Mouse (Mus musculus): ENCODE data around the gene Gnat3. TPM values are rescaled to one million over a fixed set of nuclear protein-coding genes. Genes with fewer than 3 reads are reported as not detected.

Gene Gnat3
- polyA plus RNA-seq, 1 experiment from 2014 or later = not detected

DNA sequence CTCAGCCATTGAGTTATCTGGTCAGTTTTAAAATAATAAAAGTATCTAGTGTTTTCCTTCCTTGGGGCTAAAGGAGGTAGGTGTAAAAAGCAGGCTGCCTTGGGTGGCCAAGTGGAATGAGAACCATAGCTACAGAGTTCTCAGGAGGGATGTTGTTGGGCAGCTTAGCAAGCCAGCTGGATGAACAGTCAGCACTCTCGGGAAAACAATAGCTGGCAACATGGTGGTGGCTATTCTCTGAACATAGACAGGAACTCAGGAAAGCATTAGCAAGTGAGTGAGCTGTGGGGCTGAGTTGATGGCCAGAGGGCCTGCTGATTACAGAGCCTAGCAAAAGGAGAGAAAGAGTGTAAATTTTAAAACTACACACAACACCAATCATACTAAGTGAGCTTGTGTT is 27.8 kb upstream of the Gnat3 start:
- no peak for TF ChIP-seq CTCF (IDR thresholded peaks at IDR 0.05; ENCODE audit: low read depth)
- H3K9ac ChIP-seq (ENCODE audit: low read depth, low read length) = no peak overlapping the region
- H3K4me3 ChIP-seq (replicated peaks; ENCODE audit: low read depth, low read length) = no peak overlapping the region
- H3K4me2 ChIP-seq (ENCODE audit: low read length) = no peak overlapping the region
- ATAC-seq (replicated peaks; ENCODE audit: low FRiP score, low read depth) = no peak
- no peaks in the 10 kb centered on the region for H3K36me3 ChIP-seq (ENCODE audit: insufficient read depth, low read length)
- no peaks in the 10 kb centered on the region for H3K4me1 ChIP-seq (replicated peaks; ENCODE audit: insufficient read depth, low read length)
- 54% methylated on average over 1 of the region's 1 CpGs for WGBS
- H3K27ac ChIP-seq = no peak overlapping the region
- H3K27me3 ChIP-seq (ENCODE audit: insufficient read depth, low read length) = no peaks in the 10 kb centered on the region
- no peak for DNase-seq (ENCODE audit: low spot score)
- H3K9me3 ChIP-seq (replicated peaks; ENCODE audit: low read length) = no peaks in the 10 kb centered on the region

DNA sequence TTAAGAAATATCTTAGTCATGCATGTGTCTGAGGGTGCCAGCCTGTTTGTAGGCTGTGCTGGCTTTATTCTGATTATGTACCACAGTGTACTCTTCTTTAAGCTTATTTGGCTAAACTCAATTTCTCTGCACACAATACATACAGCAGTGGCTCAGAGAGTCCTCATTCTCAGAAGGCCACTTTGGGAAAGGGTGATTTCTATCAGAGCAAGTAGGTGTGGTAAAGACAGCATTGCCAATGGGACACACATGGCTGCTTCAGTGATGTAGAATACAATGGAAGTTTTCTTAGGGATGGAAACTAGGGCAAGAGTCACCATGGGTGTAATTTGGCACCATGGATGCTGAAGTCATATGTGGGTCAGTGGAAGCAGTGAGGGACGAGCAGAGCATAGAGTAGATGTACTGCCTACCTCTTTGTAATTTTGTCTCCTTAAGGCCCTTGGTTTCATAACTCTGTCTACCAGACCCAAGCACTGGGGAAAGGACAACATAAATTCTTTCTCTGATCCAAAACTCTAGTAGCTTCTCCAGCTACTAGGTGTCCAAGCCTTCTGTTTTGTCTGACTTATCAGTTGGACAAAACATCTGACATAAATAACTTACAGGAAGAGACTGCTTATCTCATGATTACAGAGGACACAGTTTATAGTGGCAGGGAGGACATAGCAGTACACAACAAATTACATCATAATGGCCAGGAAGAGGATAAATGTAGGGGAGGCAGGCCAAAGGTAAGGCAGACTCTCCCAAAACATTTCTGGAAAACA is 24.0 kb upstream of the Gnat3 start:
- Histone ChIP-seq H3K4me1 (replicated peaks; ENCODE audit: insufficient read depth, low read length) (no peaks in the 10 kb centered on the region), H3K36me3 (ENCODE audit: insufficient read depth, low read length) (no peaks in the 10 kb centered on the region), H3K9ac (ENCODE audit: low read depth, low read length) (no peak overlapping the region), H3K27me3 (ENCODE audit: insufficient read depth, low read length) (no peaks in the 10 kb centered on the region), H3K4me3 (replicated peaks; ENCODE audit: low read depth, low read length) (no peak overlapping the region), H3K9me3 (replicated peaks; ENCODE audit: low read length) (no peaks in the 10 kb centered on the region), H3K4me2 (ENCODE audit: low read length) (no peak overlapping the region), H3K27ac (no peak overlapping the region)
- DNase-seq (ENCODE audit: low spot score) = no peak
- 53% methylated on average over 1 of the region's 1 CpGs for WGBS
- no peak for ATAC-seq (replicated peaks; ENCODE audit: low FRiP score, low read depth)
- TF ChIP-seq CTCF (IDR thresholded peaks at IDR 0.05; ENCODE audit: low read depth) = no peak

DNA sequence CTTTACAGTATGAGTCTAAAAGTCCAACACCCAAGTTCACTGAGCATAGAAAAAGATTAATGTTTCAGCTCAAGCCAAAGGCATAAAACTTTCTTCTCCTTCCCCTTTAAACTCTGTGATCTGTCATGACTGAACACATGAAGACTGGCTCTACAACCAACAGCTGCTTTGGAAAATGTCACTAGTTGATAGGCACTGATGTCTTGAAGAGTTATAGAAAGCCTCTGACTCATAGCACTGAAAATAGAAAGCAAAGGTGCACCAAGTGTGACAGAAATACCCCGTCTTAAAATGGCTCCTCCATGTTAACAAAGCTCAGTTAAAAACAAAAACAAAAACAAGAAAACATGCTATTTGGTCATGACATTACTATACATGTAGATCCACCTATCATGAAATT is 5.9 kb upstream of the Gnat3 start:
- no peak overlapping the region for H3K27ac ChIP-seq
- ATAC-seq (replicated peaks; ENCODE audit: low FRiP score, low read depth) (no peak), DNase-seq (ENCODE audit: low spot score) (peak; percentile 50)
- no peak overlapping the region for H3K4me3 ChIP-seq (replicated peaks; ENCODE audit: low read depth, low read length)
- no peaks in the 10 kb centered on the region for H3K27me3 ChIP-seq (ENCODE audit: insufficient read depth, low read length)
- no peaks in the 10 kb centered on the region for H3K4me1 ChIP-seq (replicated peaks; ENCODE audit: insufficient read depth, low read length)
- no peak overlapping the region for H3K4me2 ChIP-seq (ENCODE audit: low read length)
- TF ChIP-seq CTCF (IDR thresholded peaks at IDR 0.05; ENCODE audit: low read depth) = no peak
- WGBS = 54% methylated on average over 1 of the region's 1 CpGs
- no peaks in the 10 kb centered on the region for H3K36me3 ChIP-seq (ENCODE audit: insufficient read depth, low read length)
- H3K9ac ChIP-seq (ENCODE audit: low read depth, low read length) = no peak overlapping the region
- no peaks in the 10 kb centered on the region for H3K9me3 ChIP-seq (replicated peaks; ENCODE audit: low read length)

DNA sequence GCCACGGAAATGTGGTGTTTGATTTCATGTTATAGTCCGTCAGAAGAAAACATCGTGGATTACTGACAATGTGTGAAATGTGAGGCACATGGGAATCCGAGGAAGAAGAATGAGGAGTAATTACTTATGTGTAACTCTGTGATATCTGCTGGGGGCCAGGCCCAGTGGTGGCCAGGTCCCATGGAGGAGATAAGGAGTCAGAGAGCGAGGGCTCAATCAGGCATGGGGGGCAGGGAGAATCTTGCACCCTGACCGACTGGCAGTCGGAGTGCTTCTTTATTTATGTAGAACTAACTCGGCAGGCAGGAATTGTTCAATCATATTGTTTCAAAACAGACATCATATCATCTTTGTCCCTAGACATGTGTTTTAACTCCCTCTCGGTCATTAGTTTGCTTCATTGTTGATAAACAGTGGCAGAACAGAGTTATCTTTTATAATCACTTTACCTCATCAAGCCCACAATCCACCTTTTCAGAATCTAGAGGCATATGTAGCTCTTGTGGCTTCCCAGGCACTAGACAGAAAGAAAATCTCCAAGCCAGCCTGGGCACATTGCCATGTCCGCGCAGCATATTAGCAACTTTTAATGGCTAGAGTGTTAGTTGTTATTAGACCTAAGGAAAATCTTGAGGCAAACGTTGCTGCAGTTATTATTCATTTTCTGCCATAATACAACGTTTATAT is 7.5 kb downstream of the Gnat3 start:
- Histone ChIP-seq H3K4me1 (replicated peaks; ENCODE audit: insufficient read depth, low read length) (no peaks in the 10 kb centered on the region), H3K27ac (no peak overlapping the region), H3K4me3 (replicated peaks; ENCODE audit: low read depth, low read length) (no peak overlapping the region), H3K9ac (ENCODE audit: low read depth, low read length) (no peak overlapping the region), H3K4me2 (ENCODE audit: low read length) (no peak overlapping the region), H3K36me3 (ENCODE audit: insufficient read depth, low read length) (no peaks in the 10 kb centered on the region), H3K27me3 (ENCODE audit: insufficient read depth, low read length) (no peaks in the 10 kb centered on the region), H3K9me3 (replicated peaks; ENCODE audit: low read length) (no peaks in the 10 kb centered on the region)
- ATAC-seq (replicated peaks; ENCODE audit: low FRiP score, low read depth) (no peak), DNase-seq (ENCODE audit: low spot score) (no peak)
- 73% methylated on average over 13 of the region's 13 CpGs for WGBS
- TF ChIP-seq CTCF (IDR thresholded peaks at IDR 0.05; ENCODE audit: low read depth) = no peak

DNA sequence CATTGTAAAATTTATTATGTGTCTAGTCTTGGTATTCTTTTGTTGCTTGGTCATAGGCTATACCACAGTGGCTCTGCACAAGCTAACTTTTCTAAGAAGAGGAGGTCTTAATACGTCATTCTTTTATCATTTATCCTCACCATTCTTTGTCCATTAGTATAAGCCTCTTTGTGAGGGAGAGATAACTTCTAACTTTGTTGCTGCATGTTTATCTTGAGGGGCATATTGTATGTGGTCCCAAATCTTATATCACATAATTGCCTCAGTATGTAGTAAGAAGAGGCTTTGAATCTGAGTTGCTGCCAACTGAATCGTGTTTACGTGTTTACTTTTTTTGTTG is 8.0 kb downstream of the Gnat3 start:
- no peak for ATAC-seq (replicated peaks; ENCODE audit: low FRiP score, low read depth)
- Histone ChIP-seq H3K27ac (no peak overlapping the region), H3K27me3 (ENCODE audit: insufficient read depth, low read length) (no peaks in the 10 kb centered on the region), H3K4me1 (replicated peaks; ENCODE audit: insufficient read depth, low read length) (no peaks in the 10 kb centered on the region), H3K9ac (ENCODE audit: low read depth, low read length) (no peak overlapping the region), H3K4me2 (ENCODE audit: low read length) (no peak overlapping the region), H3K36me3 (ENCODE audit: insufficient read depth, low read length) (no peaks in the 10 kb centered on the region), H3K9me3 (replicated peaks; ENCODE audit: low read length) (no peaks in the 10 kb centered on the region), H3K4me3 (replicated peaks; ENCODE audit: low read depth, low read length) (no peak overlapping the region)
- TF ChIP-seq CTCF (IDR thresholded peaks at IDR 0.05; ENCODE audit: low read depth) = no peak
- 88% methylated on average over 3 of the region's 3 CpGs for WGBS
- no peak for DNase-seq (ENCODE audit: low spot score)

DNA sequence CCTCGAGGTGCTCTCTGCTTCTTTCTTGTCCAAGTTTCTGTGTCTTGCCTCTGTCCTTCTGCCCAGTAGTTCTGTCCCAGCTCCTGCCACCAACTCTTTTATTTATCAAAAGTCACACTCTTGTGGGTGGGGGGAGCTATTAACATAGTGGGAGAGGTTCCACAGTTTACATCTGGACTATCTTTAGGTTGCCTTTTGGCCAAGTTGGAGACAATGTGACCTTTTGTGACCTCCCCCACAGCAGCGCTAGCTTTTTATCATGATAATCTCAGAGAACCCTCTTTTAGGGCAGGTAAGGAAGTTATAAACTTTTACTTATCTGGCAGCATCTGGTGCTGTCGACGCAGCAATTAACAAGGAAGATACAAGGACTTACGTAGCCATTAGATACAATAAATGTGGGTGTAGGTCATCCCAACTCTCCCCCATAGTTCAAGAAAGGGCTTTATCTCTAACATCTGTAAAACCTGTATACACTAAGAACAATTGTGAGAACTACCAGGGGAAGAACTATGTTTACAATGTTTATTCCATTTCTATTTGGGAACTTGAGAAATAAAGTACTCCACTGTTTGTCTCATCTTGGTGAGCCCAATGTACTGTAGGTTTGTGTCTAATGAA is 18.3 kb downstream of the Gnat3 start:
- 60% methylated on average over 5 of the region's 5 CpGs for WGBS
- DNase-seq (ENCODE audit: low spot score) (no peak), ATAC-seq (replicated peaks; ENCODE audit: low FRiP score, low read depth) (no peak)
- no peak for TF ChIP-seq CTCF (IDR thresholded peaks at IDR 0.05; ENCODE audit: low read depth)
- Histone ChIP-seq H3K4me1 (replicated peaks; ENCODE audit: insufficient read depth, low read length) (no peaks in the 10 kb centered on the region), H3K4me2 (ENCODE audit: low read length) (no peak overlapping the region), H3K27ac (no peak overlapping the region), H3K9me3 (replicated peaks; ENCODE audit: low read length) (no peaks in the 10 kb centered on the region), H3K4me3 (replicated peaks; ENCODE audit: low read depth, low read length) (no peak overlapping the region), H3K27me3 (ENCODE audit: insufficient read depth, low read length) (no peaks in the 10 kb centered on the region), H3K36me3 (ENCODE audit: insufficient read depth, low read length) (no peaks in the 10 kb centered on the region), H3K9ac (ENCODE audit: low read depth, low read length) (no peak overlapping the region)
